Comparison of ENCODE assay signal across 8 mouse cellular contexts in the genomic region with DNA sequence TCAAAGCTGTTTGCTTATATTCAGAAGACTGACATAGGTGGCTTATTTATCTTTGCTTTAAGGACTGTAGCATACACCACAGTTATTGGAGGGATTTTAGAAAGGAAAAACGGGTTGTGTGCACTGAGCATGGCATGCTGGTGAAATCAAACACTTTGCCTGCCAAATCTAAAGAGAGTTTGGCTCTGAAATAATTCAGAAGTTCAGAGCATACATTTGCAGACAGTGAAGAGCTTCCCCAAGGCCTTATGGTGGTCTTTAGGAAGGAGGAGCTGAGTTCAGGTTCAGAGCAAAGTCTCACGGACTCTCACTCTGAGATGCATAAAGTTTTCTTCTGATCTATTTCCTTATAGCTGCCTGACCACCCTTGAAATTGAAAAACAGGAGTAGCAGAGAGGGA. TPM values are rescaled to one million over a fixed set of nuclear protein-coding genes. Genes with fewer than 3 reads are reported as not detected.
DNase-seq lines count a peak whose midpoint lies in the region; ATAC-seq and TF ChIP-seq lines count a peak whose summit lies in the region.

Gene Spock3, plus strand, starts transcription at position 301 of the 400 bp plus-strand sequence.

- no peak for DNase-seq in kidney, postnatal 0 days (ENCODE audit: low spot score)
- DNase-seq in kidney, postnatal 36 days = no peak
- no peak for DNase-seq in forebrain, embryonic 10.5 days (ENCODE audit: extremely low spot score, low spot score)
- DNase-seq in layer of hippocampus, postnatal 14 days (ENCODE audit: low spot score in 2 of 2) = no peak
- no peak for DNase-seq in yolk sac, embryonic 10.5 days (ENCODE audit: low spot score)
- DNase-seq in thymus, postnatal 25 days = no peak
- DNase-seq in right cerebral cortex, adult 18-20 months = no peak

- peak within 1 kb of the TSS; percentile 47 for H3K4me3 ChIP-seq in kidney, postnatal 0 days (replicated peaks; ENCODE audit: low read depth, low read length)
- H3K4me3 ChIP-seq in forebrain, embryonic 10.5 days = peak within 1 kb of the TSS; percentile 69
- H3K4me3 ChIP-seq in midbrain, embryonic 15.5 days = peak within 1 kb of the TSS; percentile 63

- H3K4me1 ChIP-seq in kidney, postnatal 0 days (replicated peaks; ENCODE audit: insufficient read depth, low read length) = no peaks in the 10 kb centered on the region
- H3K4me1 ChIP-seq in forebrain, embryonic 10.5 days = peaks cover 15% of the 10 kb centered on the region
- H3K4me1 ChIP-seq in midbrain, embryonic 15.5 days = peaks cover 10% of the 10 kb centered on the region; the same call in 1 of the 2 replicates

- ATAC-seq in kidney, postnatal 0 days (replicated peaks; ENCODE audit: low FRiP score, low read depth) = no peak
- ATAC-seq in midbrain, embryonic 15.5 days (replicated peaks) = no peak; the same call in 1 of the 2 replicates

- no peak within 1 kb of the TSS for H3K27ac ChIP-seq in kidney, postnatal 0 days
- H3K27ac ChIP-seq in forebrain, embryonic 10.5 days = peak within 1 kb of the TSS; percentile 80
- peak within 1 kb of the TSS; percentile 77 for H3K27ac ChIP-seq in midbrain, embryonic 15.5 days

- no peaks in the 10 kb centered on the region for H3K36me3 ChIP-seq in kidney, postnatal 0 days (ENCODE audit: insufficient read depth, low read length)
- H3K36me3 ChIP-seq in forebrain, embryonic 10.5 days (replicated peaks) = no peaks in the 10 kb centered on the region
- no peaks in the 10 kb centered on the region for H3K36me3 ChIP-seq in midbrain, embryonic 15.5 days (replicated peaks)

- H3K4me2 ChIP-seq in kidney, postnatal 0 days (ENCODE audit: low read length) = peak within 1 kb of the TSS; percentile 92
- peak within 1 kb of the TSS; percentile 61 for H3K4me2 ChIP-seq in midbrain, embryonic 15.5 days

- no peak for TF ChIP-seq CTCF in kidney, postnatal 0 days (IDR thresholded peaks at IDR 0.05; ENCODE audit: low read depth)

- H3K9ac ChIP-seq in kidney, postnatal 0 days (ENCODE audit: low read depth, low read length) = peak within 1 kb of the TSS; percentile 37; the same call in 1 of the 2 replicates
- peak within 1 kb of the TSS; percentile 64 for H3K9ac ChIP-seq in midbrain, embryonic 15.5 days

- no peaks in the 10 kb centered on the region for H3K9me3 ChIP-seq in kidney, postnatal 0 days (replicated peaks; ENCODE audit: low read length)
- H3K9me3 ChIP-seq in forebrain, embryonic 10.5 days = no peaks in the 10 kb centered on the region
- no peaks in the 10 kb centered on the region for H3K9me3 ChIP-seq in midbrain, embryonic 15.5 days

- WGBS in kidney, postnatal 0 days = 34% methylated on average over 2 of the region's 2 CpGs
- 47% methylated on average over 2 of the region's 2 CpGs for WGBS in forebrain, embryonic 10.5 days
- WGBS in midbrain, embryonic 15.5 days = 36% methylated on average over 2 of the region's 2 CpGs

- no peaks in the 10 kb centered on the region for H3K27me3 ChIP-seq in kidney, postnatal 0 days (ENCODE audit: insufficient read depth, low read length)
- H3K27me3 ChIP-seq in forebrain, embryonic 10.5 days (ENCODE audit: poor library complexity, severe bottlenecking) = peaks cover 32% of the 10 kb centered on the region
- no peaks in the 10 kb centered on the region for H3K27me3 ChIP-seq in midbrain, embryonic 15.5 days (replicated peaks)

RNA-seq across cellular contexts. Expression of gene Spock3, which starts in this region (rescaled TPM):
- polyA plus RNA-seq in kidney, postnatal 0 days (2015; fragmentation: Nextera tagmentation; extraction: Ambion mirVana) = 1.9 TPM in 2 replicates
- 1.5 and 2.0 TPM in 2 replicates for polyA plus RNA-seq in forebrain, embryonic 10.5 days (2016; fragmentation: Nextera tagmentation; extraction: Ambion mirVana)
- 10 to 100 TPM; 52.0 to 52.3 TPM for total RNA-seq in layer of hippocampus, postnatal 14 days (2021)
- polyA plus RNA-seq in midbrain, embryonic 15.5 days (2015; fragmentation: Nextera tagmentation; extraction: Ambion mirVana) = 55.1 and 59.9 TPM in 2 replicates

Comparison
In these comparisons a context has a peak if more than half of its experiments do, and no peak if none do; other contexts are left out.
1. RNA of gene Spock3 (polyA plus RNA-seq): 55.1 to 59.9 TPM in midbrain, embryonic 15.5 days; 1.9 TPM in kidney, postnatal 0 days and 1.5 to 2.0 TPM in forebrain, embryonic 10.5 days; every median in the first group is over 10 times any median in the second.
2. Peak in every context shown above with its lines, with median percentiles within 50 percentile points of each other: H3K4me3 ChIP-seq.